ENCODE assay signal across 8 mouse cellular contexts in the genomic region with DNA sequence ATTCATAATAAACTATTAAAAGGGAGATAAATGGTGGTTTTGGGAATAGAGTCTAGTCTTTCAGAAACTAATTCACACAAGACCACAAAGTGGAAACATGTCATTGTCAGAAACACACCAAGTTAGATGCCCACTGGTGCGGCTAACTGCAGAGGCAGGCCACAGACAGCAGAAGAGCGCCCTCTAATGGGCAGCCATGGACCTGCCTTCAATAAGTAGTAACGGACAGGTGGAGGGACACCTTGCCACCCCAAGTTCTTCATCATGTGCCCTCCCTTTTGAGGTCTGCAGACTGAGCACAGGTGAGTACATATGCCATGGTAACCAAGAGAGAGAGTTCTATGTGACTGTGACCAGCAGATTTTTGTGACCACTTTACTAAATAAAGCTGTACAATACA. TPM values are rescaled to one million over a fixed set of nuclear protein-coding genes. Genes with fewer than 3 reads are reported as not detected.
DNase-seq lines count a peak whose midpoint lies in the region; ATAC-seq and TF ChIP-seq lines count a peak whose summit lies in the region.

No protein-coding gene starts in this region.

- no peaks in the 10 kb centered on the region for H3K79me2 ChIP-seq in liver, adult 2 months (ENCODE audit: control insufficient read depth, insufficient read depth, low read length)

- no peak overlapping the region for H3K27ac ChIP-seq in liver, adult 2 months (replicated peaks; ENCODE audit: insufficient read depth, low read depth, low read length)

- intact Hi-C loops in heart, postnatal 14 days (cut with DNase I) = loop anchor here (1.0 kb wide), 1 partner anchor 46 kb away; no protein-coding TSS in a partner anchor

- no peak overlapping the region for H3K4me3 ChIP-seq in G1E (ENCODE audit: low read depth, low read length)
- no peak overlapping the region for H3K4me3 ChIP-seq in liver, adult 2 months (ENCODE audit: insufficient read depth, low read depth, low read length)

- peak; percentile 97 for TF ChIP-seq CTCF in G1E (IDR thresholded peaks at IDR 0.05; ENCODE audit: low read depth, low read length)
- peak; percentile 98 for TF ChIP-seq CTCF in liver, adult 2 months (IDR thresholded peaks at IDR 0.05; ENCODE audit: low read depth, low read length)

- peak; percentile 59 for DNase-seq in layer of hippocampus, adult 11-12 months (ENCODE audit: low spot score)
- DNase-seq in layer of hippocampus, adult 9-10 months (ENCODE audit: low spot score) = no peak
- DNase-seq in G1E (ENCODE audit: low spot score) = no peak
- peak; percentile 62 to 71 for DNase-seq in cerebellum, postnatal 10 days
- peak; percentile 76 to 80 for DNase-seq in heart, postnatal 14 days
- DNase-seq in liver, adult 2 months (ENCODE audit: extremely low read depth, low read depth, low spot score) = peak; percentile 41
- DNase-seq in right cerebral cortex, postnatal 4 days = peak; percentile 35

- 8% methylated on average over 3 of the region's 3 CpGs for whole genome bisulfite sequencing in liver, adult 2 months

- no peak for TF ChIP-seq POLR2A in liver, adult 2 months (IDR thresholded peaks at IDR 0.05; ENCODE audit: extremely low read depth, insufficient read depth, low read length)

- H3K9ac ChIP-seq in liver, adult 2 months (ENCODE audit: low read depth, low read length) = no peak overlapping the region

- no peaks in the 10 kb centered on the region for H3K27me3 ChIP-seq in G1E (ENCODE audit: insufficient read depth, low read length)
- H3K27me3 ChIP-seq in liver, adult 2 months (ENCODE audit: control insufficient read depth, insufficient read depth, low read length) = no peaks in the 10 kb centered on the region

- H3K4me1 ChIP-seq in G1E (ENCODE audit: insufficient read depth, low read depth, low read length) = peaks cover 3% of the 10 kb centered on the region
- H3K4me1 ChIP-seq in liver, adult 2 months (ENCODE audit: control insufficient read depth, insufficient read depth, low read length) = no peaks in the 10 kb centered on the region

- ATAC-seq in G1E (ENCODE audit: extremely low read depth, insufficient number of reproducible peaks, low FRiP score, poor library complexity, severe bottlenecking) = no peak
- ATAC-seq in inflammation-experienced regulatory T-cells, adult 6 months = no peak

- H3K36me3 ChIP-seq in G1E (replicated peaks) = peaks cover 74% of the 10 kb centered on the region
- peaks cover 2% of the 10 kb centered on the region; the same call in 1 of the 2 replicates for H3K36me3 ChIP-seq in liver, adult 2 months (ENCODE audit: control insufficient read depth, insufficient read depth, low read length)

- no peaks in the 10 kb centered on the region for H3K9me3 ChIP-seq in G1E (replicated peaks)

RNA-seq across cellular contexts. Expression of gene Dgke, which starts 27.3 kb away (rescaled TPM):
- total RNA-seq in G1E (2014; fragmentation: Nextera tagmentation) (3.9 and 4.4 TPM in 2 replicates), G1E (2017) (3.1 and 3.4 TPM in 2 replicates)
- 1.6 and 2.1 TPM in 2 replicates for polyA plus RNA-seq in G1E (2012)
- total RNA-seq in heart, postnatal 14 days (2021) = 10 to 100 TPM; 11.8 to 12.3 TPM
- 0.74 and 1.1 TPM in 2 replicates for total RNA-seq in liver, adult 2 months (2014; rRNA removed)
- 0.49 and 0.69 TPM in 2 replicates for polyA plus RNA-seq in liver, adult 2 months (2012; rRNA removed)
- polyA plus RNA-seq in inflammation-experienced regulatory T-cells, adult 6 months (2017; shearing (Covaris generic)) = 1 to 10 TPM; 3.8 to 7.0 (median 3.9) TPM

RNA-seq across cellular contexts. Expression of gene Gm525, which starts 34.3 kb away (rescaled TPM):
- total RNA-seq in G1E (2014; fragmentation: Nextera tagmentation) = not detected in 2 replicates
- total RNA-seq in G1E (2017) = not detected in 2 replicates
- polyA plus RNA-seq in G1E (2012) = not detected in 2 replicates
- not detected for total RNA-seq in heart, postnatal 14 days (2021)
- total RNA-seq in liver, adult 2 months (2014; rRNA removed) = not detected in 2 replicates
- not detected in 2 replicates for polyA plus RNA-seq in liver, adult 2 months (2012; rRNA removed)
- not detected for polyA plus RNA-seq in inflammation-experienced regulatory T-cells, adult 6 months (2017; shearing (Covaris generic))

RNA-seq across cellular contexts. Expression of gene Trim25, which starts 40.1 kb away (rescaled TPM):
- total RNA-seq in G1E (2014; fragmentation: Nextera tagmentation) (69.6 and 73.4 TPM in 2 replicates), G1E (2017) (23.9 and 36.4 TPM in 2 replicates)
- 73.1 and 75.4 TPM in 2 replicates for polyA plus RNA-seq in G1E (2012)
- 10 to 100 TPM; 28.3 to 28.5 TPM for total RNA-seq in heart, postnatal 14 days (2021)
- 16.2 and 24.1 TPM in 2 replicates for total RNA-seq in liver, adult 2 months (2014; rRNA removed)
- 29.3 and 32.1 TPM in 2 replicates for polyA plus RNA-seq in liver, adult 2 months (2012; rRNA removed)
- 10 to 100 TPM in 2 of 3 experiments, 1 to 10 TPM in 1; 9.6 to 11.3 (median 10.1) TPM for polyA plus RNA-seq in inflammation-experienced regulatory T-cells, adult 6 months (2017; shearing (Covaris generic))

Comparison
In these comparisons a context has a peak if more than half of its experiments do, and no peak if none do; other contexts are left out.
1. DNase-seq: peak in layer of hippocampus, adult 11-12 months (single experiment), cerebellum, postnatal 10 days (2 of 2), heart, postnatal 14 days (2 of 2), liver, adult 2 months (single experiment) and right cerebral cortex, postnatal 4 days (single experiment); none in layer of hippocampus, adult 9-10 months (single experiment) and G1E (single experiment).